Mouse (Mus musculus) testis, adult 2 months (tissue): ENCODE measurements around the gene Odaph.

Experiments used
- CTCF ChIP-seq: fragments of 200-500 bp; IDR thresholded peaks from 2 replicates; pipeline ENCODE4 v1.5.1; 2012; ENCODE audit warnings: low read depth, mild to moderate bottlenecking, inconsistent platforms, low read length, moderate library complexity; ENCODE audit not compliant: control insufficient read depth, insufficient read depth, insufficient replicate concordance
- POLR2A ChIP-seq: fragments of 200-500 bp; IDR thresholded peaks from 2 replicates; pipeline ENCODE4 v1.6.1; 2012; ENCODE audit warnings: low read depth, mild to moderate bottlenecking, inconsistent platforms, low read length, moderate library complexity; ENCODE audit not compliant: control insufficient read depth

GRCm38 (mm10) chr5:91976566-91977396 is 10.5 kb upstream of the Odaph start:
- no peak for TF ChIP-seq POLR2A
- no peak for TF ChIP-seq CTCF
